Mouse (Mus musculus) neural tube, embryonic 11.5 days (tissue): ENCODE results near the gene Cmss1. TPM values are rescaled to one million over a fixed set of nuclear protein-coding genes. Genes with fewer than 3 reads are reported as not detected.

Source experiments
- ATAC-seq: fragments of 200-750 bp; cut with Nextera tagmentation; 2 replicates; pipeline ENCODE4 v1.8.0; 2017; ENCODE audit warnings: moderate number of reproducible peaks, mild to moderate bottlenecking, moderate TSS enrichment, moderate library complexity; ENCODE audit not compliant: insufficient read depth, low FRiP score, low TSS enrichment
- DNase-seq: peaks from one replicate; pipeline ENCODE4 v3.0.0-alpha.2; 2015; ENCODE audit warnings: low spot score
- H3K27ac ChIP-seq: fragments of 300-500 bp; sonication (generic); 2 replicates; pipeline ENCODE4 v1.5.1; 2014; ENCODE audit warnings: low read depth, mild to moderate bottlenecking, low read length
- H3K27me3 ChIP-seq: fragments of 300-500 bp; sonication (generic); 2 replicates; pipeline ENCODE4 v1.6.1; 2014; ENCODE audit warnings: mild to moderate bottlenecking, low read length, mixed read lengths; ENCODE audit not compliant: control insufficient read depth, insufficient read depth
- H3K36me3 ChIP-seq: fragments of 300-500 bp; sonication (generic); 2 replicates; pipeline ENCODE4 v1.6.1; 2014; ENCODE audit warnings: mild to moderate bottlenecking, low read length, moderate library complexity, mixed read lengths; ENCODE audit not compliant: control insufficient read depth, insufficient read depth
- H3K4me1 ChIP-seq: fragments of 300-500 bp; sonication (generic); 2 replicates; pipeline ENCODE4 v1.6.1; 2014; ENCODE audit warnings: low read length, mixed read lengths; ENCODE audit not compliant: control insufficient read depth, insufficient read depth
- H3K4me2 ChIP-seq: fragments of 300-500 bp; sonication (generic); 2 replicates; pipeline ENCODE4 v1.6.1; 2014; ENCODE audit warnings: low read depth, mild to moderate bottlenecking, moderate library complexity
- H3K4me3 ChIP-seq: fragments of 300-500 bp; sonication (generic); 2 replicates; pipeline ENCODE4 v1.5.1; 2014; ENCODE audit warnings: low read depth, low read length
- H3K9ac ChIP-seq: fragments of 300-500 bp; sonication (generic); 2 replicates; pipeline ENCODE4 v1.6.1; 2014; ENCODE audit warnings: mild to moderate bottlenecking, low read length
- H3K9me3 ChIP-seq: fragments of 300-500 bp; sonication (generic); 2 replicates; pipeline ENCODE4 v1.6.1; 2016; ENCODE audit warnings: low read length; ENCODE audit not compliant: control insufficient read depth
- WGBS: fragments of 180-500 bp; shearing (Covaris S2); extraction: QIAGEN DNeasy Blood & Tissue Kit; methylation state at CpG from one replicate; pipeline ENCODE4 v1.1.7; 2014; 5-methylcytosine and 5-hydroxymethylcytosine counted together
- polyA plus RNA-seq: library from polyadenylated mRNA; unstranded; fragments of >200 nt; fragmentation: Nextera tagmentation; extraction: Ambion mirVana; gene quantifications from 2 replicates; pipeline ENCODE4 v1.2.1, GENCODE M21; 2014

Gene Cmss1
- polyA plus RNA-seq, 1 experiment from 2014 or later, result 40.6 TPM

GRCm38 (mm10) chr16:57340613-57340898, 266.1 kb downstream of the Cmss1 start:
- 81% methylated on average over 5 of the region's 5 CpGs for WGBS
- no peak for ATAC-seq

GRCm38 (mm10) chr16:57339765-57340612, 266.7 kb downstream of the Cmss1 start:
- WGBS, result 88% methylated on average over 8 of the region's 8 CpGs
- no peak overlapping the region for H3K4me2 ChIP-seq
- no peak for ATAC-seq
- H3K36me3 ChIP-seq, result no peaks in the 10 kb centered on the region
- DNase-seq, result no peak
- no peak overlapping the region for H3K27ac ChIP-seq
- no peak overlapping the region for H3K4me3 ChIP-seq
- no peaks in the 10 kb centered on the region for H3K9me3 ChIP-seq
- H3K4me1 ChIP-seq, result no peaks in the 10 kb centered on the region
- H3K27me3 ChIP-seq, result no peaks in the 10 kb centered on the region
- no peak overlapping the region for H3K9ac ChIP-seq

More at GRCm38 (mm10) chr16:57340613-57340898, 266.1 kb downstream of the Cmss1 start:
- Histone ChIP-seq H3K27ac (no peak overlapping the region), H3K9ac (no peak overlapping the region), H3K27me3 (no peaks in the 10 kb centered on the region), H3K4me2 (no peak overlapping the region), H3K36me3 (no peaks in the 10 kb centered on the region), H3K4me3 (no peak overlapping the region), H3K9me3 (no peaks in the 10 kb centered on the region), H3K4me1 (no peaks in the 10 kb centered on the region)
- no peak for DNase-seq

GRCm38 (mm10) chr16:57336770-57337423, 269.8 kb downstream of the Cmss1 start:
- WGBS, result 78% methylated on average over 11 of the region's 11 CpGs

GRCm38 (mm10) chr16:57332301-57332700, 274.4 kb downstream of the Cmss1 start:
- H3K4me2 ChIP-seq, result no peak overlapping the region
- WGBS, result 85% methylated on average over 7 of the region's 7 CpGs
- H3K4me3 ChIP-seq, result no peak overlapping the region
- H3K27ac ChIP-seq, result no peak overlapping the region
- H3K27me3 ChIP-seq, result no peaks in the 10 kb centered on the region
- DNase-seq (no peak), ATAC-seq (no peak)
- no peak overlapping the region for H3K9ac ChIP-seq
- H3K4me1 ChIP-seq, result no peaks in the 10 kb centered on the region
- no peaks in the 10 kb centered on the region for H3K9me3 ChIP-seq
- no peaks in the 10 kb centered on the region for H3K36me3 ChIP-seq

More at GRCm38 (mm10) chr16:57336770-57337423, 269.8 kb downstream of the Cmss1 start:
- Histone ChIP-seq H3K27ac (no peak overlapping the region), H3K9me3 (no peaks in the 10 kb centered on the region), H3K4me2 (no peak overlapping the region), H3K27me3 (no peaks in the 10 kb centered on the region), H3K4me3 (no peak overlapping the region), H3K36me3 (no peaks in the 10 kb centered on the region), H3K4me1 (no peaks in the 10 kb centered on the region), H3K9ac (no peak overlapping the region)
- ATAC-seq (no peak), DNase-seq (no peak)

GRCm38 (mm10) chr16:57330111-57330510, 276.6 kb downstream of the Cmss1 start:
- 87% methylated on average over 2 of the region's 2 CpGs for WGBS
- no peak for DNase-seq
- H3K27ac ChIP-seq, result no peak overlapping the region
- no peaks in the 10 kb centered on the region for H3K27me3 ChIP-seq
- no peaks in the 10 kb centered on the region for H3K4me1 ChIP-seq
- no peaks in the 10 kb centered on the region for H3K9me3 ChIP-seq
- ATAC-seq, result no peak
- H3K4me3 ChIP-seq, result no peak overlapping the region
- no peak overlapping the region for H3K4me2 ChIP-seq
- no peaks in the 10 kb centered on the region for H3K36me3 ChIP-seq
- no peak overlapping the region for H3K9ac ChIP-seq

GRCm38 (mm10) chr16:57329028-57329427, 277.6 kb downstream of the Cmss1 start:
- WGBS, result 83% methylated on average over 8 of the region's 8 CpGs
- Histone ChIP-seq H3K4me2 (no peak overlapping the region), H3K4me3 (no peak overlapping the region), H3K27me3 (no peaks in the 10 kb centered on the region), H3K9ac (no peak overlapping the region), H3K36me3 (no peaks in the 10 kb centered on the region), H3K9me3 (no peaks in the 10 kb centered on the region), H3K4me1 (no peaks in the 10 kb centered on the region), H3K27ac (no peak overlapping the region)
- ATAC-seq (no peak), DNase-seq (no peak)

GRCm38 (mm10) chr16:57326996-57327395, 279.7 kb downstream of the Cmss1 start:
- no peak overlapping the region for H3K9ac ChIP-seq
- H3K9me3 ChIP-seq, result no peaks in the 10 kb centered on the region
- H3K4me2 ChIP-seq, result no peak overlapping the region
- H3K4me1 ChIP-seq, result no peaks in the 10 kb centered on the region
- H3K27ac ChIP-seq, result no peak overlapping the region
- ATAC-seq (no peak), DNase-seq (no peak)
- no peak overlapping the region for H3K4me3 ChIP-seq
- no peaks in the 10 kb centered on the region for H3K36me3 ChIP-seq
- no peaks in the 10 kb centered on the region for H3K27me3 ChIP-seq
- WGBS, result 67% methylated on average over 7 of the region's 7 CpGs

- Histone ChIP-seq H3K4me3 (no peak overlapping the region), H3K27me3 (no peaks in the 10 kb centered on the region), H3K4me2 (no peak overlapping the region), H3K27ac (no peak overlapping the region), H3K9ac (no peak overlapping the region), H3K36me3 (no peaks in the 10 kb centered on the region), H3K4me1 (no peaks in the 10 kb centered on the region), H3K9me3 (no peaks in the 10 kb centered on the region)
- ATAC-seq, result no peak
- no peak for DNase-seq
- 65% methylated on average over 7 of the region's 7 CpGs for WGBS
These were observed 287.2 kb downstream of the Cmss1 start for GRCm38 (mm10) chr16:57319284-57320124.
